Mouse (Mus musculus): ENCODE results near the gene Aaed1.
A peak's percentile ranks its signal among the peaks of the same experiment; 100 is the strongest.

The Aaed1 gene

DNA sequence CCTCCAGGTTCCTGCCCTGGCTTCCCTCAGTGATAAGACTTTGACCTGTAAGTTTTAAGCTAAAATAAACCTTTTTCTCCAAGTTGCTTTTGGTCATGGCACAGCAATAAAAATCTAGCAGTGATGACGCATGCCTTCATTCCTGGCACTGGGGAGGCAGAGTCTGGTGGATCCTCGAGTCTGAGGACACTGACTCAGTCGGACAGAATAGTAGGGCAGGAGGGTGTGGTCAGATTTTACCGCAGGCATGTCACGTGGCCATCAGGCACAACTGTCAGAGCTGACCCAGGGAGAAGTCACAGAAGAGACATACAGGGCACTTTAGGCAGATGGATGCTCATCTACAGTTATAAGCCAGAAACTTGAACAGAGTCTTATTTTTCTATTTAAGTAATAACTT lies 60.4 kb downstream of the Aaed1 start:
- no peak for DNase-seq (ENCODE audit: low spot score)

DNA sequence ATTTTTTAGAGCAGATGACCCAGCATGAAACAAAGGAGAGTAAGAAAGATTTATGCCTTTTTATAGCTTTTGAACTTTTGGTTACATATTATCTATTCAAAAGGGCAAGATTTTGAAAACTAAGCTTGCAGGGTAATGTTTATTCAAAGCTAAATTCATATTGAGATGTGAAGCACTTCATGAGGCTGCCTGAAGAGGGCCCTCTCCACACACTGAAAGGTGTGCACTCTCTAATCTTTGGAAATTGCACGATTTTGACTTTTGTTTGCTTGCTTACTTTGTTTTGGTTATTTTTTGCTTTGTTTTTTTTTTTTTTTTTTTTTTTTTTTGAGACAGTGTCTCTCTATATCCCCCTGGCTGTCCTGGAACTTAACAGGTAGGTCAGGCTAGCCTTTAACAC lies 62.1 kb downstream of the Aaed1 start:
- no peak for DNase-seq (ENCODE audit: low spot score)

DNA sequence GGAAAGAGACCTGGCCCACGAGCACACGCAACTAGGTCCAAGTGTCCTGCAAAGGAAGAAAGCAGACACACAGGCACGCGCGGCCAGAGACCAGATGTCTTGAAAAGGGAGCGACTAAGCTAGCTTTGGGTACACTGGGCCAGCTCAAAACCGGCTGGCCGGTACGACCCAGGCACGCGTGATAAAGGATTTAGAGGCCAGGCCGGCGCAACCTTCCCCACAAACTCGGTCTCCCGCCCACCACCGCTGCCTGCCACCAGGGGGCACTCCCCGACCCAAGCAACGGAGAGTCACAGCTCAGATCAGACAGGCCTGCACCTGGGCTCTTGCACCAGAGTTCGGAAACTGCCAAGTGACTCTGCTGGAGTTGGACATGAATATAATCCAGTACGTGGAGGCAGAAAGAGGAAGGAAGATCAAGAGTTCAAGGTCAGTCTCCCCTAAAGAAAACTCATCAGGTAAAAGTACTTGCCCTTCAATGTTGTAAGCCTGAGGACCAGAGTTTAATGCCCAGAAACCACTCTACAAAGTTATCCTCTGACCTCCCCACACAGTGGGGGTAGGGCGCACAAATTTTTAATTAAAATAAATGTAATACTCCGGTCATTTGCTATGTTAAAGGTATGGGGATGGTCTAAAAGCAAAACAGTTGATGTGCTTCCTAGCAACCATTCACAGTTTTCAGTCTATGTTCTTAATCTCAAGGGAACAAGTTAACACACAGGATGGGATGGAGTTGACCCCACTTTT lies 63.6 kb downstream of the Aaed1 start:
- peak; percentile 76 for DNase-seq (ENCODE audit: low spot score)

DNA sequence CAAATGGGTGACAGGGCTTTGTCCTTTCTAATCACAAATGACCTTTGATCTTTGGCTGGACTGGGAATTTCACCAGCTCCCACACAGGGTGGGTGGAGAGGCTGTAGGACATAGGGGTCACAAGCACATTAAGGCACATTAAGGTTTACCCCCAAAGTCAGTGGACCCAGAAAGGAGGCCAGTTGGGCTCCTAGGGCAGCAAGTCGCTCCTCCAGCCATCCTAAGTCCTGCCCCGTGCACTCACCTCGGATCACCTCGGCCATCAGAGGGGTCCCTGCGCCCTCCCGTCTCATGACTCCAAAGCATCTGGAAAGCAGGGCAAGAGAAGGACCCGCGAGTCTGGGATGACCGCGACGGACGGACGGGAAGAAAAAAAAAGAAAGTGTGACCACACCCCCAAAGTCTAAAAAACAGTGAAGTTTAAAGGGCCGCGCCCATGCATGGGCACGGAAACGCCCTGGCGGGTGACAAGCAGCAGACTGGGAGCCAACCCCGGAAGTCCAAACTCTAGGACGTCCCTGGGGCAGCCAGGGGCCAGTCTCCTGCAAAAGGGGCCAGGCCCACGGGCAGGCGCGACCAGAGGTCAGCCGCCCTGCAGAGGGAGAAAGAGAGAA lies 64.2 kb downstream of the Aaed1 start:
- DNase-seq (ENCODE audit: low spot score) = no peak

DNA sequence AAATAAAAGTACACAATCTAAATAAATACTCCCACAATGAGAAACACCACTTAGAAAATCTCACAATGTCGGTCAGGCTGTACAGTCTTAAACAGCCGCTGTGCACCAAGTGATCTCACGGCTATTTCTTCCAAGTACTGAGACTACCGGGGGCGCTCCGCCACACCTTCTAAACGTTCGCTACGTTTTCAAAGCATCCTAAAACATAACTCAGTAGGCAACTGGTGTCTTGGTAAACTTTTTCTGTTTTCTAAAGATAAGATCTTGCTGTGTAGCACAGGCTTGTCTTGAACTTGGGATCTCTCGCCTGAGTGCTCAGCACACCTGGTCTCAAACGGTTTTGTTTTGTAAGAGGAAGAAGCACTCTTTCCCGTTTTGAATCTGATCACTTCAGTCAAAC lies 66.4 kb downstream of the Aaed1 start:
- no peak for DNase-seq (ENCODE audit: low spot score)

DNA sequence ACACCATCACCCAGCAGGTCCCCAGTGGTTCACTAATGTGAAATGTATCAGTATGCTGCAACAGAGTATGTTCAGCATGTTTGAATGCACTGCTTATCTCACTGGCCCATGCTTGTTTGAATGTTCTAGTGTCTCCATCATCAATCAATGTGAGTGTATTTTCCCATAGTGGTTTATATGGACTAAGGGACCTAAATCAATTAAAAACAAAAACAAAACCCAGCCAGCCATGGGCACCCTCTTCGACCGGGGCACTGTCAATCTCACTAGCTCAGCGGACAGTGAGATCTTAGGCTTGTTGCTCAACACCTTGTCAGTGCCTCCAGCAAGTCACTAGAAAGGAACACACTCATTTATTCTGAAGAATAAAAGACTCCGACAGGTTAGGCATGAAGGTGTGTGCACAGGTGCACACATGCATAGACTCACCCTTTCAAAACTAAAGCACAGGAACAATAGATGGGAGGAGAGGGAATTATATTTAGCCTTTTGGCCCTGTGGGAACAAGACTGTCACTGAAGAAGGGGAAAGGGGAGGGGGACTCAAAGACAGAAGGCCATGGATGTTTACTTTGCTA lies 67.7 kb downstream of the Aaed1 start:
- DNase-seq (ENCODE audit: low spot score) = no peak

DNA sequence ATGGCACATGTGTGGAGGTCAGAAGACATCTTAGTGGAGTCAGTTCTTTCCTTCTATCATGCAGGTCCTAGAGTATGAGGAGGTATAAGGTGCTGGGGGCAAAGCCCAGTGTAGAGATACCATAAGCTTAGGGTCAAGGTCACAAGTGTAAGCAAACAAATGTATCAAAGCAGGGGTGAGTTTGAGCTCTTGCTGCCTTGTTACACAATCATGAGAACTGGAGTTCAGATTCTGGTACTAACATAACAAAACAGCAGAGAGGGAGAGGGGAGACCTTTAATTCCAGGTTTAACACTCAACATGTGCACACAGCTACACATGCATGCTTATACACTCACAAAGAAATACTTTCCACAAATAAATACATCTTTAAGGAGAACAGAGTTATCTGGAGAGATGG lies 69.8 kb downstream of the Aaed1 start:
- no peak for DNase-seq (ENCODE audit: low spot score)

DNA sequence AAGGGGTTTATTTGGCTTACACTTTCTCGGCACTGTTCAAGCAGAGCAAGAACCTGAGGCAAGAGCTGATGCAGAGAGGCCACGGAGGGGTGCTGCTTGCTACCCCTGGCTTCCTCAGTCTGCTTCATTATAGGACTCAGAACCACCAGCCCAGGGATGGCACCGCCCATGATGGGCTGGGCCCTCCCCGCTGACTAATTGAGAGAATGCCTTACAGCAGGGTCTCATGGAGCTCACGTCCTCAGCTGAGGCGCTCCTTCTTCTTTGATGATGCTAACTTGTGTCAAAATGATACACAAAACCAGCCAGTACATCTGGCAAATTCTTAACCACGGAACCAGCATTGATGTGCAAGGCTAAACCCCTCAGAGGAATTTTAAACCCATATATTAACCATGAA lies 71.9 kb downstream of the Aaed1 start:
- DNase-seq (ENCODE audit: low spot score) = no peak

DNA sequence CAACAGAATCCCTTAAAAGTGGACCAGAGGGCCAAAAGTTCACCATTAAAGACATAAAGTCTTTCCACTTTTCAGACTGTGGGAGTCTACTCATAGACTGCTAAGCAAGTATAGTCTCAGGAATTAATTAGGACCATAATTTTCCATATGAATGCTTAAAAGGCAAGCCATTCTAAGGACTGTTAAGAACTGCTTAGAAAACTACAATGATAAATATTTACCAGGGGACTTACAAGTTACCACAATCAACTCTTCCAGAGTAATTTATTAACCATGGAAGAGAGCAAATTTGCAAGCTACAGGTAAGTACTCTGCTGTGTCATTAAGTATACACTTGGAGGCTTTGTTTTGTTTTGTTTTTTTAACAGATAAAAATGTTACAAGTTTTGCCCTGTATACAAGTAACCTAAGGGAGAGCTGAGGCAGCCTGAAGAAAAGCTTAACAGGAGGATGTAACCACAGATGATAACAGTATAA lies 74.8 kb downstream of the Aaed1 start:
- DNase-seq (ENCODE audit: low spot score) = no peak

DNA sequence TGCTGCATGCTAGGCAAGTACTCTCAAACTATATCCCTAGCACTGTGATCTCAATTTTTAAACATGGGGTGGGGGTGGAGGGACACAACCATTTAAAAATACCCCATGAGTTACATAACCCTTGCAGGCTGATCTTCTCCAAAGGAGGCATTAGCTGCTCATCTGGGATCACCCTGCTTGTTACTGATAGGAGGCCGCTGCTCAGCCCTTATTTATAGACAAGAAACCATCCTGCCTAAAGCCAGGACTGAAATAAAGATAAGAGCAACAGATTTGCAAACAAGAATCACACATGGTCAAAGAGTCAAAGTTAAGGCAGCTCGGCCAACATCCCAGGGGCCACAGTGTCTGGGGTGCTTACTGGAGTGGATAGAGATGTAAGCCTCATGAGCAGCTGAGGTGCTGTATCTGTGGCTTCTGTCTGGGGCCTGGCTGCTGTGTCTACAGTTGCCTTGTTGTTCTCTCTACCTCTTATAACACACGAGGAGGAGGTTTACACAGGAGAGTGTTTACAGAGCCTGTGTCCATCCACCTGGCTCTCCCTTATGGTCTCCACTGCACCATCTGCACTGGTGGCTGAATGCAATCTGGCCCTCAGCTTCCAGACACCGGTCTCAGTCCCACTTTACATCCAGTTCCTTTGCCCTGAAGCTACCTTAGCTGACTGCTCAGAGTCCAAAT lies 75.4 kb downstream of the Aaed1 start:
- no peak for DNase-seq (ENCODE audit: low spot score)

DNA sequence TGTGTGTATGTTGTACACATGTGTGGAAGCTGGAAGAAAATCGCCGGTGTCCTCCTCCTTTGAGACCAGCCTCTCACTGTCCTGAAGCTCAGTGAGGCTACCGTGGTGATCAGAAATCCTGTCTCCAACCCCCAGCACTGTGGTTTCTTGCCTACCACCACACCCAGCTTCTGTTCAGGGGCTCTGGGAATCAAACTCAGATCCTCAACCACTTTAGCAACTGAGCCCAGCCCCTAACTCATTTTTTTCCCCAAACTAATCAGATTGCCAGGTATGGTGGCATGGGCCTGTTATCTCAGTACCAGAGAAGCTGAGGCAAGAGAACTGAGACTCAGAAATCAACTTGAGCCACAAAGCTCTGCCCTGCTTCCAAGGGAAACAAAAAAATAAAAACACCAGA lies 76.7 kb downstream of the Aaed1 start:
- no peak for DNase-seq (ENCODE audit: low spot score)

DNA sequence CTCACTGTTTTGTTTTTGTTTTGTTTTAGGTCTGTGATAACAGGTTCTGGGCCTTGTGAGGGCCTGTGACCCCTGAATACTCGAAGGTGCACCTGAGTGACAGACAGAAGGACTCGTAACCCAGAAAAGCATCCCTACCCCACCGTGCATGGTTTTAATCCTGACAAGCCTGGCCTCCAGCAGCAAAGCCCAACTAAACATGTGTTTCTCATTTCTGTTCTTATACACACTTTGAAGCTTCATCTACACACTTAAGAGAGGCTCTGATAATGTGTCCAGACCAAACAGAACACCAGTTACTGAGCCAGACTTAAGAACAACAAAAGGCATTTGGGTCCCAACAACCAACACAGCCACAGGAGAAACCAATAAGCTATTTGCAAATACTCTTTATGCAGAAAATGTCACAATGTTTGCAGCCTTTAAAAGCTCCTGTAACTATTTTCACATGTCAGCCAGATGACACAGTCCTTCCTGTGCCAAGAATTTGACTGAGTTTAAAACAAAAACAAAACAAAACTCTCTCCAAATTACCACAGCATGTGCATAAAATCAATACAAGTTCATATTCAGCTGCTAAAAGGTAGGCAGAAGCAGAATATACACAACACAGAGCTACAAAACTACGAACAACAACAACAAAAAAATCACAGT lies 77.3 kb downstream of the Aaed1 start:
- no peak for DNase-seq (ENCODE audit: low spot score)

DNA sequence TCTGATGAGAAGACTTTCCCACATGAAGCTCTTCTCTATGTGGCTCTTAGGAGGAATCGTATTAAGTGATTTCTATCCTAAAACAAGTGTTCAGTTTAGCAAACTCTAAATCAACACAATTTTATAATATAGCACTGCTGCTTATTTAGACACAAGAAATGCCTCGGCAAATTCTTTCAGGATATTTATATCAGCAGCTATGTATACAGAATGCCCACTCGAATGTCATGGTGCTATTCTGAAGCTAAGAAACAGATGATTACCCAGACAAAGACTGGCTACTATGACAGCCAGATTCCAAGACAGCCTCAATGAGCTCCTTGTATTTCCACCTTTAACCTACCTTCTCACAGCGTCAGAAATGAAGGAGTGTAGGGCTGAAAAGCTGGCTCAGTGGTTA lies 79.4 kb downstream of the Aaed1 start:
- no peak for DNase-seq (ENCODE audit: low spot score)

DNA sequence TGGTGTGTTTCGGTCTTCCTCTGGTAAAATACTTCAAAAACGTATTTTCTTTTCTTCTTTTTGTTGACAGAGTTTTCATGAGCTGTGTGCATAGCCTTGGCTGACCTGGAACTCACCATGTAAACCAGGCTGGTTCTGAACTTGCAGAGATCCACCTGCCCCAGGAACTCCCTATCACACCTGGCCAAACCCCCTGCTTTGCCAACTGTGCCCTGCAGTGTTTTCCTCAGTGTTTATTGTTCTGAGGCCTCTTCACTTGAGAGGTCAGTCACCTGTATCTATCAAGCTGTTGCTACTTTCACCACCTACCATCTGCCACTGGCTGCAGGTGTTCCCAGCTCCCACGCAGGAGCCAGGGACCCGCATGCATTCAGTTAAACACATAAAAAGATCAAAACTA lies 85.8 kb downstream of the Aaed1 start:
- DNase-seq (ENCODE audit: low spot score) = no peak

DNA sequence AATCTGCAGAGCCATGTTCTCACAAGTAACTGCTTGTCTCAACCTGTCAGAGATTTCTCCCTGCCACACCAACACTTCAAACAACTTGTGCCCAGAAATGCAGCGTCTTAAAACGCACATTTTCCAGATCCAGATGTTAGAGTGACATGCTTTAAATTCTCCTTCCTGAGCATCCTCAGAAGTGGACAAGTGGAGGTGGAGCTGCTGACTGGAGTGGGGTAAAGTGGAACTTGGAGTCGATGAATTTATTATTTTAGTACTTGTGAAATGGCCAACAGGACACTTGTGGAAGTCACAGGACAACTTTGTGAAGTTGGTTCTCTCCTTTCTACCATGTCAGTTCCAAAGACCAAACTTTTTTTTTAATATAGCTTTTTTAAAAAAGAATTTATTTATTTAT lies 86.8 kb downstream of the Aaed1 start:
- no peak for DNase-seq (ENCODE audit: low spot score)

Data from MN1 (cell line).